Mouse (Mus musculus) thymus, adult 2 months (tissue): ENCODE measurements at regions not wholly inside any gene's neighbourhood (a gene's known extent, or its start where the extent isn't known, plus 50 kb on each side); places are given as distances from the start of the nearest gene placed in this dataset.

ENCODE experiments used
- DNase-seq: peaks from one replicate; pipeline ENCODE4 v3.0.0; 2021
- H3K27ac ChIP-seq: fragments of 200-500 bp; 2 replicates; pipeline ENCODE4 v1.5.1; 2012; ENCODE audit warnings: low read length, control low read depth; ENCODE audit not compliant: control insufficient read depth, insufficient read depth
- H3K27me3 ChIP-seq: fragments of 200-500 bp; 2 replicates; pipeline ENCODE4 v1.6.1; 2012; ENCODE audit warnings: mild to moderate bottlenecking, low read length, moderate library complexity, mixed read lengths; ENCODE audit not compliant: control insufficient read depth, insufficient read depth
- H3K36me3 ChIP-seq: fragments of 200-500 bp; 2 replicates; pipeline ENCODE4 v1.6.1; 2012; ENCODE audit warnings: mild to moderate bottlenecking, low read length, moderate library complexity; ENCODE audit not compliant: control insufficient read depth, insufficient read depth
- H3K4me1 ChIP-seq: fragments of 200-500 bp; replicated peaks from 2 replicates; pipeline ENCODE4 v1.6.1; 2012; ENCODE audit warnings: low read length; ENCODE audit not compliant: control insufficient read depth, insufficient read depth
- H3K4me3 ChIP-seq: fragments of 200-500 bp; 2 replicates; pipeline ENCODE4 v1.5.1; 2012; ENCODE audit warnings: mild to moderate bottlenecking, low read length, control low read depth, moderate library complexity; ENCODE audit not compliant: control insufficient read depth, insufficient read depth
- CTCF ChIP-seq: fragments of 200-500 bp; IDR thresholded peaks from 2 replicates; pipeline ENCODE4 v1.5.1; 2012; ENCODE audit warnings: mild to moderate bottlenecking, control low read depth, low read length, moderate library complexity, borderline replicate concordance; ENCODE audit not compliant: control insufficient read depth, poor library complexity, insufficient read depth; ENCODE audit errors: extremely low read depth
- POLR2A ChIP-seq: fragments of 200-500 bp; IDR thresholded peaks from 2 replicates; pipeline ENCODE4 v1.6.1; 2012; ENCODE audit warnings: mild to moderate bottlenecking, low read length, control low read depth, moderate library complexity; ENCODE audit not compliant: control insufficient read depth, poor library complexity, insufficient read depth; ENCODE audit errors: extremely low read depth
- WGBS: fragments of 180-500 bp; shearing (Covaris S2); methylation state at CpG from one replicate; pipeline ENCODE4 v1.1.7; 2018; 5-methylcytosine and 5-hydroxymethylcytosine counted together

- Histone ChIP-seq H3K27me3 (peaks cover 22% of the 10 kb centered on the region), H3K27ac (no peak overlapping the region), H3K36me3 (no peaks in the 10 kb centered on the region), H3K4me3 (no peak overlapping the region), H3K4me1 (peaks cover 7% of the 10 kb centered on the region; the same call in 1 of the 2 replicates)
- TF ChIP-seq POLR2A (no peak), CTCF (no peak)
- WGBS: 2% methylated on average over 23 of the region's 23 CpGs
- peak; percentile 28 for DNase-seq
Observed at GRCm38 (mm10) chr13:84349001-84349720, 127.1 kb downstream of the Tmem161b start.

- Histone ChIP-seq H3K27me3 (peaks cover 24% of the 10 kb centered on the region), H3K36me3 (no peaks in the 10 kb centered on the region), H3K27ac (no peak overlapping the region), H3K4me3 (no peak overlapping the region), H3K4me1 (peaks cover 7% of the 10 kb centered on the region; the same call in 1 of the 2 replicates)
- 50% methylated on average over 4 of the region's 4 CpGs for WGBS
- DNase-seq: no peak
- no peak for TF ChIP-seq POLR2A
- TF ChIP-seq CTCF: no peak
Observed at GRCm38 (mm10) chr13:84349721-84350040, 127.6 kb downstream of the Tmem161b start.

- 84% methylated on average over 5 of the region's 5 CpGs for WGBS
- H3K36me3 ChIP-seq: no peaks in the 10 kb centered on the region
Observed at GRCm38 (mm10) chr13:84350791-84351190, 128.7 kb downstream of the Tmem161b start.

GRCm38 (mm10) chr13:84356455-84356854, 134.4 kb downstream of the Tmem161b start:
- 0 out of 2 replicates have a peak, but pooled peaks cover 2% of the 10 kb centered on the region for H3K27me3 ChIP-seq
- DNase-seq: no peak
- H3K4me1 ChIP-seq: no peaks in the 10 kb centered on the region
- no peak overlapping the region for H3K27ac ChIP-seq
- H3K4me3 ChIP-seq: no peak overlapping the region
- no peaks in the 10 kb centered on the region for H3K36me3 ChIP-seq
- WGBS: 54% methylated on average over 2 of the region's 2 CpGs
- no peak for TF ChIP-seq POLR2A
- TF ChIP-seq CTCF: no peak

More at GRCm38 (mm10) chr13:84350791-84351190, 128.7 kb downstream of the Tmem161b start:
- H3K4me3 ChIP-seq: no peak overlapping the region
- DNase-seq: no peak
- H3K4me1 ChIP-seq: peaks cover 7% of the 10 kb centered on the region; the same call in 1 of the 2 replicates
- H3K27ac ChIP-seq: no peak overlapping the region
- H3K27me3 ChIP-seq: peaks cover 16% of the 10 kb centered on the region
- no peak for TF ChIP-seq POLR2A
- no peak for TF ChIP-seq CTCF

GRCm38 (mm10) chr13:84360536-84360935, 138.4 kb downstream of the Tmem161b start:
- 98% methylated on average over 2 of the region's 2 CpGs for WGBS
- Histone ChIP-seq H3K4me3 (no peak overlapping the region), H3K27ac (no peak overlapping the region), H3K36me3 (no peaks in the 10 kb centered on the region), H3K4me1 (no peaks in the 10 kb centered on the region), H3K27me3 (no peaks in the 10 kb centered on the region)
- no peak for TF ChIP-seq POLR2A
- DNase-seq: no peak

GRCm38 (mm10) chr13:84364069-84364468, 142.0 kb downstream of the Tmem161b start:
- TF ChIP-seq POLR2A (no peak), CTCF (no peak)

GRCm38 (mm10) chr13:84365503-84365902, 143.4 kb downstream of the Tmem161b start:
- no peaks in the 10 kb centered on the region for H3K36me3 ChIP-seq
- no peaks in the 10 kb centered on the region for H3K4me1 ChIP-seq
- no peak overlapping the region for H3K27ac ChIP-seq
- H3K27me3 ChIP-seq: no peaks in the 10 kb centered on the region
- TF ChIP-seq POLR2A (no peak), CTCF (no peak)
- no peak for DNase-seq
- H3K4me3 ChIP-seq: no peak overlapping the region

More at GRCm38 (mm10) chr13:84364069-84364468, 142.0 kb downstream of the Tmem161b start:
- Histone ChIP-seq H3K4me1 (no peaks in the 10 kb centered on the region), H3K4me3 (no peak overlapping the region), H3K27ac (no peak overlapping the region), H3K27me3 (no peaks in the 10 kb centered on the region), H3K36me3 (no peaks in the 10 kb centered on the region)
- DNase-seq: no peak
- WGBS: 94% methylated on average over 4 of the region's 4 CpGs
